Mouse (Mus musculus): ENCODE data around the gene Adgrg6. TPM values are rescaled to one million over a fixed set of nuclear protein-coding genes. Genes with fewer than 3 reads are reported as not detected.

The Adgrg6 gene
- polyA plus RNA-seq, 1 experiment from 2014 or later: 1.1 TPM

GRCm38 (mm10) chr10:14460933-14461514 is 84.4 kb downstream of the Adgrg6 start:
- H3K4me3 ChIP-seq (ENCODE audit: low read depth, low read length): no peak overlapping the region
- 85% methylated on average over 4 of the region's 4 CpGs for WGBS
- no peak for DNase-seq (ENCODE audit: low spot score)
- H3K27me3 ChIP-seq (ENCODE audit: control insufficient read depth, insufficient read depth, low read length): no peaks in the 10 kb centered on the region
- H3K36me3 ChIP-seq (ENCODE audit: control insufficient read depth, insufficient read depth, low read length): no peaks in the 10 kb centered on the region
- ATAC-seq (ENCODE audit: insufficient number of reproducible peaks, low FRiP score, low TSS enrichment, low read depth): no peak
- no peaks in the 10 kb centered on the region for H3K9me3 ChIP-seq (ENCODE audit: control insufficient read depth, low read length)
- H3K4me2 ChIP-seq (ENCODE audit: low read depth, severe bottlenecking): no peak overlapping the region
- no peak overlapping the region for H3K9ac ChIP-seq (ENCODE audit: low read length)
- no peaks in the 10 kb centered on the region for H3K4me1 ChIP-seq (ENCODE audit: control insufficient read depth, insufficient read depth, low read length)
- no peak overlapping the region for H3K27ac ChIP-seq (replicated peaks; ENCODE audit: low read depth, low read length)

- 66% methylated on average over 5 of the region's 5 CpGs for WGBS
- H3K27me3 ChIP-seq (ENCODE audit: control insufficient read depth, insufficient read depth, low read length): no peaks in the 10 kb centered on the region
- H3K4me2 ChIP-seq (ENCODE audit: low read depth, severe bottlenecking): no peak overlapping the region
- H3K9me3 ChIP-seq (ENCODE audit: control insufficient read depth, low read length): no peaks in the 10 kb centered on the region
- ATAC-seq (ENCODE audit: insufficient number of reproducible peaks, low FRiP score, low TSS enrichment, low read depth) (no peak), DNase-seq (ENCODE audit: low spot score) (no peak)
- no peak overlapping the region for H3K4me3 ChIP-seq (ENCODE audit: low read depth, low read length)
- no peak overlapping the region for H3K9ac ChIP-seq (ENCODE audit: low read length)
- no peaks in the 10 kb centered on the region for H3K36me3 ChIP-seq (ENCODE audit: control insufficient read depth, insufficient read depth, low read length)
- H3K27ac ChIP-seq (replicated peaks; ENCODE audit: low read depth, low read length): no peak overlapping the region
- no peaks in the 10 kb centered on the region for H3K4me1 ChIP-seq (ENCODE audit: control insufficient read depth, insufficient read depth, low read length)
Measured at GRCm38 (mm10) chr10:14460252-14460932, 85.1 kb downstream of the Adgrg6 start.

- H3K9ac ChIP-seq (ENCODE audit: low read length): no peak overlapping the region
- H3K9me3 ChIP-seq (ENCODE audit: control insufficient read depth, low read length): no peaks in the 10 kb centered on the region
- H3K27me3 ChIP-seq (ENCODE audit: control insufficient read depth, insufficient read depth, low read length): no peaks in the 10 kb centered on the region
- ATAC-seq (ENCODE audit: insufficient number of reproducible peaks, low FRiP score, low TSS enrichment, low read depth) (no peak), DNase-seq (ENCODE audit: low spot score) (no peak)
- 85% methylated on average over 7 of the region's 7 CpGs for WGBS
- H3K4me1 ChIP-seq (ENCODE audit: control insufficient read depth, insufficient read depth, low read length): no peaks in the 10 kb centered on the region
- no peak overlapping the region for H3K4me3 ChIP-seq (ENCODE audit: low read depth, low read length)
- H3K4me2 ChIP-seq (ENCODE audit: low read depth, severe bottlenecking): no peak overlapping the region
- H3K27ac ChIP-seq (replicated peaks; ENCODE audit: low read depth, low read length): no peak overlapping the region
- no peaks in the 10 kb centered on the region for H3K36me3 ChIP-seq (ENCODE audit: control insufficient read depth, insufficient read depth, low read length)
Measured at GRCm38 (mm10) chr10:14459819-14460218, 85.6 kb downstream of the Adgrg6 start.

- Histone ChIP-seq H3K9ac (ENCODE audit: low read length) (no peak overlapping the region), H3K36me3 (ENCODE audit: control insufficient read depth, insufficient read depth, low read length) (no peaks in the 10 kb centered on the region), H3K4me2 (ENCODE audit: low read depth, severe bottlenecking) (no peak overlapping the region), H3K4me3 (ENCODE audit: low read depth, low read length) (no peak overlapping the region), H3K9me3 (ENCODE audit: control insufficient read depth, low read length) (no peaks in the 10 kb centered on the region), H3K27me3 (ENCODE audit: control insufficient read depth, insufficient read depth, low read length) (no peaks in the 10 kb centered on the region), H3K27ac (replicated peaks; ENCODE audit: low read depth, low read length) (no peak overlapping the region), H3K4me1 (ENCODE audit: control insufficient read depth, insufficient read depth, low read length) (no peaks in the 10 kb centered on the region)
- 96% methylated on average over 10 of the region's 10 CpGs for WGBS
- ATAC-seq (ENCODE audit: insufficient number of reproducible peaks, low FRiP score, low TSS enrichment, low read depth): no peak
- DNase-seq (ENCODE audit: low spot score): no peak
Measured at GRCm38 (mm10) chr10:14459330-14459729, 86.1 kb downstream of the Adgrg6 start.

GRCm38 (mm10) chr10:14454481-14454880 is 91.0 kb downstream of the Adgrg6 start:
- H3K27ac ChIP-seq (replicated peaks; ENCODE audit: low read depth, low read length): no peak overlapping the region
- H3K27me3 ChIP-seq (ENCODE audit: control insufficient read depth, insufficient read depth, low read length): no peaks in the 10 kb centered on the region
- H3K4me3 ChIP-seq (ENCODE audit: low read depth, low read length): no peak overlapping the region
- no peak overlapping the region for H3K9ac ChIP-seq (ENCODE audit: low read length)
- H3K36me3 ChIP-seq (ENCODE audit: control insufficient read depth, insufficient read depth, low read length): no peaks in the 10 kb centered on the region
- DNase-seq (ENCODE audit: low spot score) (no peak), ATAC-seq (ENCODE audit: insufficient number of reproducible peaks, low FRiP score, low TSS enrichment, low read depth) (no peak)
- no peak overlapping the region for H3K4me2 ChIP-seq (ENCODE audit: low read depth, severe bottlenecking)
- no peaks in the 10 kb centered on the region for H3K9me3 ChIP-seq (ENCODE audit: control insufficient read depth, low read length)
- H3K4me1 ChIP-seq (ENCODE audit: control insufficient read depth, insufficient read depth, low read length): no peaks in the 10 kb centered on the region
- 71% methylated on average over 4 of the region's 4 CpGs for WGBS

- no peak overlapping the region for H3K4me2 ChIP-seq (ENCODE audit: low read depth, severe bottlenecking)
- DNase-seq (ENCODE audit: low spot score): no peak
Measured at GRCm38 (mm10) chr10:14451811-14452210, 93.6 kb downstream of the Adgrg6 start.

GRCm38 (mm10) chr10:14450073-14450472 is 95.4 kb downstream of the Adgrg6 start:
- H3K9ac ChIP-seq (ENCODE audit: low read length): no peak overlapping the region
- no peaks in the 10 kb centered on the region for H3K9me3 ChIP-seq (ENCODE audit: control insufficient read depth, low read length)
- H3K4me2 ChIP-seq (ENCODE audit: low read depth, severe bottlenecking): no peak overlapping the region
- H3K4me3 ChIP-seq (ENCODE audit: low read depth, low read length): no peak overlapping the region
- DNase-seq (ENCODE audit: low spot score) (peak; percentile 33), ATAC-seq (ENCODE audit: insufficient number of reproducible peaks, low FRiP score, low TSS enrichment, low read depth) (no peak)
- WGBS: 75% methylated on average over 7 of the region's 7 CpGs
- no peaks in the 10 kb centered on the region for H3K27me3 ChIP-seq (ENCODE audit: control insufficient read depth, insufficient read depth, low read length)
- no peak overlapping the region for H3K27ac ChIP-seq (replicated peaks; ENCODE audit: low read depth, low read length)
- H3K36me3 ChIP-seq (ENCODE audit: control insufficient read depth, insufficient read depth, low read length): no peaks in the 10 kb centered on the region
- H3K4me1 ChIP-seq (ENCODE audit: control insufficient read depth, insufficient read depth, low read length): no peaks in the 10 kb centered on the region

More at GRCm38 (mm10) chr10:14451811-14452210, 93.6 kb downstream of the Adgrg6 start:
- Histone ChIP-seq H3K4me1 (ENCODE audit: control insufficient read depth, insufficient read depth, low read length) (no peaks in the 10 kb centered on the region), H3K27ac (replicated peaks; ENCODE audit: low read depth, low read length) (no peak overlapping the region), H3K27me3 (ENCODE audit: control insufficient read depth, insufficient read depth, low read length) (no peaks in the 10 kb centered on the region), H3K4me3 (ENCODE audit: low read depth, low read length) (no peak overlapping the region), H3K36me3 (ENCODE audit: control insufficient read depth, insufficient read depth, low read length) (no peaks in the 10 kb centered on the region), H3K9ac (ENCODE audit: low read length) (no peak overlapping the region), H3K9me3 (ENCODE audit: control insufficient read depth, low read length) (no peaks in the 10 kb centered on the region)
- ATAC-seq (ENCODE audit: insufficient number of reproducible peaks, low FRiP score, low TSS enrichment, low read depth): no peak
- WGBS: 40% methylated on average over 3 of the region's 3 CpGs

- Histone ChIP-seq H3K9me3 (ENCODE audit: control insufficient read depth, low read length) (no peaks in the 10 kb centered on the region), H3K4me2 (ENCODE audit: low read depth, severe bottlenecking) (no peak overlapping the region), H3K36me3 (ENCODE audit: control insufficient read depth, insufficient read depth, low read length) (no peaks in the 10 kb centered on the region), H3K27me3 (ENCODE audit: control insufficient read depth, insufficient read depth, low read length) (no peaks in the 10 kb centered on the region), H3K27ac (replicated peaks; ENCODE audit: low read depth, low read length) (no peak overlapping the region), H3K4me3 (ENCODE audit: low read depth, low read length) (no peak overlapping the region), H3K9ac (ENCODE audit: low read length) (no peak overlapping the region), H3K4me1 (ENCODE audit: control insufficient read depth, insufficient read depth, low read length) (no peaks in the 10 kb centered on the region)
- ATAC-seq (ENCODE audit: insufficient number of reproducible peaks, low FRiP score, low TSS enrichment, low read depth): no peak
- 90% methylated on average over 12 of the region's 12 CpGs for WGBS
- no peak for DNase-seq (ENCODE audit: low spot score)
Measured at GRCm38 (mm10) chr10:14445590-14446291, 99.7 kb downstream of the Adgrg6 start.

Measured in limb, embryonic 11.5 days (tissue).